8 mouse cellular contexts compared by ENCODE assay signal in genomic region chr6:47943021-47943691, GRCm38 (mm10). TPM values are rescaled to one million over a fixed set of nuclear protein-coding genes. Genes with fewer than 3 reads are reported as not detected.
A peak's percentile ranks its signal among the peaks of the same experiment; 100 is the strongest.
DNase-seq lines count a peak whose midpoint lies in the region; ATAC-seq and TF ChIP-seq lines count a peak whose summit lies in the region.

No protein-coding gene starts in this region.

- peak overlapping the region; percentile 78 for H3K4me3 ChIP-seq in E14TG2a.4 (replicated peaks; ENCODE audit: low read length)
- peak overlapping the region; percentile 46 for H3K4me3 ChIP-seq in forebrain, embryonic 13.5 days
- H3K4me3 ChIP-seq in lung, embryonic 16.5 days (ENCODE audit: low read length): peak overlapping the region; percentile 56
- H3K4me3 ChIP-seq in olfactory bulb, adult 2 months (ENCODE audit: insufficient read depth, low read depth, low read length): peak overlapping the region; percentile 47

- peak; percentile 82 for ATAC-seq in forebrain, embryonic 13.5 days
- peak; percentile 95 for ATAC-seq in lung, embryonic 16.5 days (ENCODE audit: low read depth)

- DNase-seq in cerebellum, adult 11 months: peak; percentile 64
- DNase-seq in heart, postnatal 14 days: peak; percentile 71 to 79
- DNase-seq in kidney, postnatal 4 days: peak; percentile 73 to 85
- peak; percentile 72 for DNase-seq in thymus, postnatal 0 days (ENCODE audit: low spot score)

- H3K36me3 ChIP-seq in E14TG2a.4 (ENCODE audit: insufficient read depth, low read length): no peaks in the 10 kb centered on the region
- peaks cover 10% of the 10 kb centered on the region for H3K36me3 ChIP-seq in forebrain, embryonic 13.5 days (ENCODE audit: poor library complexity, severe bottlenecking)
- peaks cover 5% of the 10 kb centered on the region for H3K36me3 ChIP-seq in lung, embryonic 16.5 days (ENCODE audit: control insufficient read depth, insufficient read depth, low read length)

- TF ChIP-seq CTCF in E14TG2a.4 (conservative IDR thresholded peaks at IDR 0.05; ENCODE audit: low read length): no peak
- peak; percentile 28; the same call in 1 of the 2 replicates for TF ChIP-seq CTCF in olfactory bulb, adult 2 months (IDR thresholded peaks at IDR 0.05; ENCODE audit: insufficient read depth, low read depth, low read length)

- H3K9me3 ChIP-seq in E14TG2a.4 (ENCODE audit: low read length): peaks cover 17% of the 10 kb centered on the region
- H3K9me3 ChIP-seq in forebrain, embryonic 13.5 days (replicated peaks): no peaks in the 10 kb centered on the region; the same call in 1 of the 2 replicates
- H3K9me3 ChIP-seq in lung, embryonic 16.5 days (ENCODE audit: control insufficient read depth, low read length): no peaks in the 10 kb centered on the region

- intact Hi-C loops in heart, postnatal 14 days (cut with DNase I): no loop called here

- no peak for TF ChIP-seq POLR2A in olfactory bulb, adult 2 months (IDR thresholded peaks at IDR 0.05; ENCODE audit: insufficient read depth, low read depth, low read length)

- H3K27me3 ChIP-seq in E14TG2a.4 (ENCODE audit: insufficient read depth, low read length): peaks cover 42% of the 10 kb centered on the region
- peaks cover 2% of the 10 kb centered on the region; the same call in 1 of the 2 replicates for H3K27me3 ChIP-seq in forebrain, embryonic 13.5 days
- no peaks in the 10 kb centered on the region for H3K27me3 ChIP-seq in lung, embryonic 16.5 days (ENCODE audit: control insufficient read depth, insufficient read depth, low read depth, low read length)

- 10% methylated on average over 63 of the region's 64 CpGs for WGBS in forebrain, embryonic 13.5 days
- WGBS in lung, embryonic 16.5 days: 8% methylated on average over 62 of the region's 64 CpGs
- WGBS in olfactory bulb, adult 2 months: 11% methylated on average over 64 of the region's 64 CpGs

- peak overlapping the region; percentile 73 for H3K9ac ChIP-seq in forebrain, embryonic 13.5 days
- peak overlapping the region; percentile 78 for H3K9ac ChIP-seq in lung, embryonic 16.5 days (ENCODE audit: low read length)

- no peak overlapping the region for H3K27ac ChIP-seq in forebrain, embryonic 13.5 days
- peak overlapping the region; percentile 45; the same call in 1 of the 2 replicates for H3K27ac ChIP-seq in lung, embryonic 16.5 days (ENCODE audit: low read length)
- no peak overlapping the region for H3K27ac ChIP-seq in olfactory bulb, adult 2 months (ENCODE audit: insufficient read depth, low read depth, low read length)

- H3K4me2 ChIP-seq in forebrain, embryonic 13.5 days: peak overlapping the region; percentile 79
- H3K4me2 ChIP-seq in lung, embryonic 16.5 days (ENCODE audit: low read depth, low read length): peak overlapping the region; percentile 86

- H3K4me1 ChIP-seq in E14TG2a.4 (replicated peaks; ENCODE audit: low read depth, low read length): peaks cover 11% of the 10 kb centered on the region
- peaks cover 10% of the 10 kb centered on the region for H3K4me1 ChIP-seq in forebrain, embryonic 13.5 days
- peaks cover 3% of the 10 kb centered on the region for H3K4me1 ChIP-seq in lung, embryonic 16.5 days (replicated peaks; ENCODE audit: control insufficient read depth, insufficient read depth, low read length)
- peaks cover 11% of the 10 kb centered on the region for H3K4me1 ChIP-seq in olfactory bulb, adult 2 months (ENCODE audit: control insufficient read depth, insufficient read depth, low read length)

RNA-seq across cellular contexts. Expression of gene Zfp956, which starts 10.0 kb away (rescaled TPM):
- 11.2 and 13.3 TPM in 2 replicates for polyA plus RNA-seq in forebrain, embryonic 13.5 days (2015; fragmentation: Nextera tagmentation; extraction: Ambion mirVana)
- 1 to 10 TPM; 1.3 to 1.9 TPM for total RNA-seq in heart, postnatal 14 days (2021)
- 8.6 and 9.2 TPM in 2 replicates for polyA plus RNA-seq in lung, embryonic 16.5 days (2015; fragmentation: Nextera tagmentation; extraction: Ambion mirVana)
- polyA plus RNA-seq in olfactory bulb, adult 2 months (2012; ENCODE audit: insufficient read depth, insufficient read length, low replicate concordance, missing spikeins): not detected in 2 replicates
- 14.9 and 17.6 TPM in 2 replicates for polyA plus RNA-seq in thymus, postnatal 0 days (2015; fragmentation: Nextera tagmentation; extraction: Ambion mirVana)

RNA-seq across cellular contexts. Expression of gene Zfp212, which starts 22.9 kb away (rescaled TPM):
- 21.0 and 25.4 TPM in 2 replicates for polyA plus RNA-seq in forebrain, embryonic 13.5 days (2015; fragmentation: Nextera tagmentation; extraction: Ambion mirVana)
- 10 to 100 TPM; 11.7 to 13.0 TPM for total RNA-seq in heart, postnatal 14 days (2021)
- 19.9 and 20.5 TPM in 2 replicates for polyA plus RNA-seq in lung, embryonic 16.5 days (2015; fragmentation: Nextera tagmentation; extraction: Ambion mirVana)
- not detected in 2 replicates for polyA plus RNA-seq in olfactory bulb, adult 2 months (2012; ENCODE audit: insufficient read depth, insufficient read length, low replicate concordance, missing spikeins)
- 21.1 and 23.6 TPM in 2 replicates for polyA plus RNA-seq in thymus, postnatal 0 days (2015; fragmentation: Nextera tagmentation; extraction: Ambion mirVana)

Comparison
In these comparisons a context has a peak if more than half of its experiments do, and no peak if none do; other contexts are left out.
1. RNA of gene Zfp212, which starts 22.9 kb away (polyA plus RNA-seq): 21.1 to 23.6 TPM in thymus, postnatal 0 days, 21.0 to 25.4 TPM in forebrain, embryonic 13.5 days and 19.9 to 20.5 TPM in lung, embryonic 16.5 days; not detected in olfactory bulb, adult 2 months; every median in the first group is over 10 times any median in the second.
2. Peak in every context shown above with its lines, with median percentiles within 50 percentile points of each other: H3K4me3 ChIP-seq and DNase-seq.